Mouse (Mus musculus) midbrain, embryonic 12.5 days (tissue): Measurements from ENCODE around the gene Slc22a16. TPM values are rescaled to one million over a fixed set of nuclear protein-coding genes. Genes with fewer than 3 reads are reported as not detected.

Source experiments
- ATAC-seq: fragments of 200-750 bp; cut with Nextera tagmentation; 2 replicates; pipeline ENCODE4 v1.8.0; 2017; ENCODE audit warnings: low read depth, moderate TSS enrichment, moderate library complexity; ENCODE audit not compliant: low FRiP score
- H3K27ac ChIP-seq: fragments of 300-500 bp; sonication (generic); replicated peaks from 2 replicates; pipeline ENCODE4 v1.5.1; 2016; ENCODE audit warnings: mild to moderate bottlenecking
- H3K27me3 ChIP-seq: fragments of 300-500 bp; sonication (generic); 2 replicates; pipeline ENCODE4 v1.6.1; 2016; ENCODE audit warnings: mild to moderate bottlenecking
- H3K36me3 ChIP-seq: fragments of 300-500 bp; sonication (generic); 2 replicates; pipeline ENCODE4 v1.6.1; 2016
- H3K4me1 ChIP-seq: fragments of 300-500 bp; sonication (generic); 2 replicates; pipeline ENCODE4 v1.6.1; 2016
- H3K4me2 ChIP-seq: fragments of 300-500 bp; sonication (generic); replicated peaks from 2 replicates; pipeline ENCODE4 v1.6.1; 2016; ENCODE audit warnings: mild to moderate bottlenecking, moderate library complexity
- H3K4me3 ChIP-seq: fragments of 300-500 bp; sonication (generic); 2 replicates; pipeline ENCODE4 v1.5.1; 2016; ENCODE audit warnings: mild to moderate bottlenecking
- H3K9ac ChIP-seq: fragments of 300-500 bp; sonication (generic); replicated peaks from 2 replicates; pipeline ENCODE4 v1.6.1; 2016; ENCODE audit warnings: mild to moderate bottlenecking, moderate library complexity
- H3K9me3 ChIP-seq: fragments of 300-500 bp; sonication (generic); 2 replicates; pipeline ENCODE4 v1.6.1; 2016; ENCODE audit warnings: mild to moderate bottlenecking
- WGBS: fragments of 180-500 bp; shearing (Covaris S2); methylation state at CpG from one replicate; pipeline ENCODE4 v1.1.7; 2016; 5-methylcytosine and 5-hydroxymethylcytosine counted together
- polyA plus RNA-seq: library from polyadenylated mRNA; unstranded; fragments of >200 nt; fragmentation: Nextera tagmentation; extraction: Ambion mirVana; gene quantifications from 2 replicates; pipeline ENCODE4 v1.2.1, GENCODE M21; 2016

The Slc22a16 gene
- polyA plus RNA-seq = not detected in 2 replicates

DNA sequence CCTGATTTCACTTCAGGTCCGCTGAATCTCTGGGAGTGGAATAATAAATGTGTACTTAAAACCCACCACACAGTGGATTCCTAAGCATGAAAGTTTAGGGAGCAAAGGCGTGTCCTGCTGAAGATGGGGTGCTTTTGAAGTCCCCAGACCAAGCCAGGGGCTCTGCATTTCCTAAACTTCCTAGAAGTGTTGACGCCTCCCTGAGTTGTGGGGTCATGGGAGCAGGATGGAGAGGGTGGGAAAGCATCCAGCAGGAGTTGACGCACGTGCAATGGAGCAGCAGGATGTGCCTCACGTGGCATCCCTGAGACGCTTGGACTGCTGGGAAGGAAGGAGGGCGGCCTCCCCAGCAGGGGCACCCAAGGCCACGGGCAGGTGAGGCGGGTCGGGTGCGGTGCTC, at the start of gene Slc22a16:
TSS of gene Slc22a16 (plus strand) at position 301 of the 400 bp plus-strand sequence.
- Histone ChIP-seq H3K9ac (no peak within 1 kb of the TSS), H3K36me3 (no peaks in the 10 kb centered on the region), H3K27me3 (no peaks in the 10 kb centered on the region), H3K4me3 (no peak within 1 kb of the TSS), H3K4me2 (no peak within 1 kb of the TSS), H3K9me3 (no peaks in the 10 kb centered on the region), H3K27ac (no peak within 1 kb of the TSS), H3K4me1 (no peaks in the 10 kb centered on the region)
- ATAC-seq = no peak
- WGBS = 94% methylated on average over 12 of the region's 12 CpGs

DNA sequence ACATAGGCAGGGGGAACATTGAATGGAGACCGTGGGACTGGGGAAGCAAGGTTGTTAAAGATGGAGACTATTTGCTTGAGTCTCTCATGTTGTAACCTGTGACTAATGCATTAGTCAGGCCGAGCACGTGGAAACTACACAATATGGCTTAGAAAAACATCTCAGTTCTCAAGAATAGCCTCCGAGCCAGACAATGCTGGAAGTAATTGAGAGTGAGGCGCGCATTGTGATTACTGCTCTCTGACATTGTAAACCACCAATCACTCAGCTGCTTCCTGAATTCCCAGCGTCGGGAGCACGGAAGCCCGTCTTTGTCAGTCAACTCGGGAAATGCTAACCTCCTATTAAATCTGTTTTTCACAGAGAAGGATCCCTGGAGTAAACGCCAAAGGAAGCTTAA, 48.6 kb upstream of the Slc22a16 start:
- Histone ChIP-seq H3K4me1 (peaks cover 16% of the 10 kb centered on the region), H3K4me3 (no peak overlapping the region), H3K36me3 (no peaks in the 10 kb centered on the region), H3K27ac (peak overlapping the region; percentile 42), H3K9me3 (no peaks in the 10 kb centered on the region), H3K4me2 (peak overlapping the region; percentile 29), H3K27me3 (no peaks in the 10 kb centered on the region), H3K9ac (0 out of 2 replicates have a peak overlapping the region, but pooled peaks have one; percentile 28)
- ATAC-seq = peak; percentile 72
- WGBS = 7% methylated on average over 12 of the region's 12 CpGs

DNA sequence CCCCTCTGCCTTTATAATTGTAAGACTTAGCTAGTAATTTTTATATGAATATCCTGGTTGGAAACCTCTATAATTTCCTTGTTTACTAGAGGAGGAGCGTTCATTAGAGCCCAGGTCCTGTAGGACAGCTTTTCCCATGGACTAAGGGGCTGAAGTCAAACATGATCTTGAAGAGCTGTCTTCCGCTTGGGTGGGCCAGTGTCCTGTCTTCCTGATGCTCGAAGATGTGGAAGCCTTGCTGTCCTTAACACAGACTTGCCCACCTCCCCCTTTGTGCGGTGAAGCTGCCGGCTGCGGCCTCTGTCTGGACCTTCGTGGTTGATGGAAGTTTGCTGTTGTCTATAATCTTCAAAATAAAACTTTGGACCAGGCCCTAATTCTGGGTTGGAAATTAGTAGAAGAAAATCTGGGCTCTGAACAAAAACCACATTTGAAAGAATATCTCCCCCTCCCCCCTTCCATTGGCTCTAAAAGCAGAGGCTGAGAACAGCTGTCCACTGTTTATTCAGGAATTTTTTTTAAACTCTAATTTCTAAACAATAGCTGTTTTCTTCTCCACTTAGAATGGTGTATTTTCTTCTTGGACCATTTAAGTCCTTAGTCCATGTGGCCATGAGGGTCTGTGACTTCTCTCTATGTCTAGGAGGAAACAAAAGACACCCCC, 46.7 kb upstream of the Slc22a16 start:
- ATAC-seq = no peak
- no peak overlapping the region for H3K27ac ChIP-seq
- H3K27me3 ChIP-seq = no peaks in the 10 kb centered on the region; the same call in 1 of the 2 replicates
- H3K4me2 ChIP-seq = no peak overlapping the region
- no peak overlapping the region for H3K4me3 ChIP-seq
- H3K9ac ChIP-seq = no peak overlapping the region
- H3K9me3 ChIP-seq = no peaks in the 10 kb centered on the region
- WGBS = 72% methylated on average over 7 of the region's 7 CpGs
- H3K36me3 ChIP-seq = no peaks in the 10 kb centered on the region
- peaks cover 15% of the 10 kb centered on the region for H3K4me1 ChIP-seq

DNA sequence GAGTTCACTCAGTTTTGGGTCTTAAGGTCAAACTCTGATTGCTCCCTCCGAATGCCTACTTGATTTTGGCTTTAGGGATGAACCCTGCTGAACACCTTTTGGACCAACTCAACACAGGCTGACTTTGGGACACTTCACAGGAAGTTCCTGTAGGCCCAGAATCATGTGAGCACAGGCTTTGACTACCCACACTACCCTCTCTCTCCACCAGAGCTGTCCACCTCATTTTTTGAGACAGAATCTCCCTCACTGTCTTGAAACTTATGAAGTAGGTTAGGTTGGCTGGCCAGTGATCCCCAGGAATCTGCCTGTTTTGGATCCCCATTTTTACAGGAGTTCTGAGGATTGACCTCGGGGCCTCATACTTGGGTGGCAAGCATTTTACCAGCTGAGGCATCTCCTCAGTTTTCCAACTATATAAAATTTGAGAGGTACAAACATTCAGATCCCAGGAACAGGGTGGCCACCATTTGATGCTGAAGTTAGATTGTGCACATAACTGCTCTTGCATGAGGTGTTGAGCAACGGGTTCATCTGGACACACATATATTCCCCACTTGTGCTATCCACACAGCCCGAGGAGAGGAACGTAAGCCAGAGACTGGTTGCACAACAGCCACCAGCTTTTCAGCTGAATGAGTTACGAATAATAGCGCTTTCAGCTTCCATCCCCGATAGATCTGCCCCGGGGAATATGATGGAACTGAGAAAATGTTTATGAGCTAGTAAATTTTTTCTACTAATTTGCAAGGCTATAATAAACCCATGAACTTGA, 45.9 kb upstream of the Slc22a16 start:
- H3K4me1 ChIP-seq = peaks cover 15% of the 10 kb centered on the region
- H3K27ac ChIP-seq = no peak overlapping the region
- H3K27me3 ChIP-seq = no peaks in the 10 kb centered on the region; the same call in 1 of the 2 replicates
- H3K4me3 ChIP-seq = no peak overlapping the region
- H3K36me3 ChIP-seq = no peaks in the 10 kb centered on the region
- H3K9me3 ChIP-seq = no peaks in the 10 kb centered on the region
- no peak for ATAC-seq
- H3K9ac ChIP-seq = no peak overlapping the region
- no peak overlapping the region for H3K4me2 ChIP-seq
- 82% methylated on average over 9 of the region's 9 CpGs for WGBS

DNA sequence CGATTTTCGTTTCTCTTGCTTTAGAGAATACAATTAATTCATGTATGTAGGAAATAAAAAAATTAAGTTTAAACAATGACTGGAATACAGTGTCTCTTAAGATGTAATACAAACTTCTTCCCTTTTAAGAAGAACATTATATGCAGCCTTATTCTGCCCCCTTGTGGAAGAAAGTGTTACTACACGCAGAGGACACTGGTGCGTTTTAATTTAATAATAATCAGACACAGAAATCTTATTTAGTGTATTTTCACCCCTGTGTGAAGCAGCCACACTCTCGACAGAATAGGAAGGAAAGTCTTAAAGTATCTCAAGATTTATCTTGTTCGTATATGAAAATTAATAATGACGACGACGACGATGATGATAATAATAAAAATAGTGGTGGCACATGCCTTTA, 45.1 kb upstream of the Slc22a16 start:
- Histone ChIP-seq H3K4me3 (no peak overlapping the region), H3K36me3 (no peaks in the 10 kb centered on the region), H3K9ac (no peak overlapping the region), H3K27ac (no peak overlapping the region), H3K27me3 (no peaks in the 10 kb centered on the region; the same call in 1 of the 2 replicates), H3K4me1 (peaks cover 15% of the 10 kb centered on the region), H3K9me3 (no peaks in the 10 kb centered on the region), H3K4me2 (no peak overlapping the region)
- ATAC-seq = no peak
- 28% methylated on average over 10 of the region's 10 CpGs for WGBS

DNA sequence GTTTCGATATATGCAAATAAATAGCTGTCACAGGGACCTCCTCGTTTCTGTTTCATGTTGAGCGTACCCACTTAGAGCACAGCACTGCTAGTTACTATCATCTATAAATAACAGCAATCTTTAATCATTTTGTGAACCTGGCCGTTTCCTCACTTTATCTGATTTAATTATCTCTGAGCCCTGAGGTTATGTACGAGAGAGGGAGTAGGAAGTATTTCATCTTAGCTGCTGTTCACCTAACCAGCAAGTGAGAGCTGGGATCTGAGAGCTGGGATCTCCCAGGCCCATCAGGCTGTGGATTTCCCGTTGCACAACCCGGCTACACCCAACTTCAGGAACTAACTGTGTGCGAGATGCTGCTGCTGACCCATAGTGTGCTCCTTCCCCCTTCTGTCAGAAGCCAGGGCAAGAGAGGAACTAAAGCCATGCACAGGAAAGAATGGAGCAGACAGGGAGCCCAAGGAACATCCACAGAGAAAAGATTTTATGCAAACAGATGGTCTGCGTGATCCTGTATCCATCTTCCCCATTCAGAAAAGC, 44.5 kb upstream of the Slc22a16 start:
- ATAC-seq = no peak
- H3K4me2 ChIP-seq = no peak overlapping the region
- no peaks in the 10 kb centered on the region for H3K36me3 ChIP-seq
- WGBS = 70% methylated on average over 9 of the region's 9 CpGs
- H3K4me3 ChIP-seq = no peak overlapping the region
- H3K27me3 ChIP-seq = no peaks in the 10 kb centered on the region; the same call in 1 of the 2 replicates
- no peak overlapping the region for H3K27ac ChIP-seq
- H3K9me3 ChIP-seq = no peaks in the 10 kb centered on the region
- peaks cover 15% of the 10 kb centered on the region for H3K4me1 ChIP-seq
- H3K9ac ChIP-seq = no peak overlapping the region

DNA sequence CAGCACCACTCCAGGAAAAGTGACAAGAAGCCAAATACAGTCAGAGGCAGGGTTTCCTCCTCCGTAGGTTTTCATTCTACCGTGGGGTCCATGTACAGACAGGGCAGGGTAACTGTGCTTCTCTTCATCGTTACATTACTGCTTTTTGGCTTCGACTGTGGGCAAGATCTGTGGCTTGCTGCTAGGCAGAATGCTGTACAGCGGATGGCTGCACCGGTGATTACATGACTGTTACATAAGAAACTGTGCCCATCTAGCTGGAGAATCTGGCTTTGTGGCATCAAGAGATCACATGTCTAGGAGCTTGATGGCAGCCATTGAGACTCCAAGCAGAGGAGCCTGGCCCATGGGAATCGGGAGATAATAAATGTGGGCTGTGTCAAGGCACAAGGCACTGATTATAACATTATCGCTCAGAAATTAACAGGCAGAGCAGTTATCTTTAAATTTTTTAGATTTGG, 43.8 kb upstream of the Slc22a16 start:
- Histone ChIP-seq H3K9ac (0 out of 2 replicates have a peak overlapping the region, but pooled peaks have one; percentile 16), H3K9me3 (no peaks in the 10 kb centered on the region), H3K27ac (no peak overlapping the region), H3K36me3 (no peaks in the 10 kb centered on the region), H3K27me3 (no peaks in the 10 kb centered on the region; the same call in 1 of the 2 replicates), H3K4me3 (no peak overlapping the region), H3K4me2 (no peak overlapping the region), H3K4me1 (peaks cover 11% of the 10 kb centered on the region)
- WGBS = 88% methylated on average over 8 of the region's 8 CpGs
- ATAC-seq = no peak

DNA sequence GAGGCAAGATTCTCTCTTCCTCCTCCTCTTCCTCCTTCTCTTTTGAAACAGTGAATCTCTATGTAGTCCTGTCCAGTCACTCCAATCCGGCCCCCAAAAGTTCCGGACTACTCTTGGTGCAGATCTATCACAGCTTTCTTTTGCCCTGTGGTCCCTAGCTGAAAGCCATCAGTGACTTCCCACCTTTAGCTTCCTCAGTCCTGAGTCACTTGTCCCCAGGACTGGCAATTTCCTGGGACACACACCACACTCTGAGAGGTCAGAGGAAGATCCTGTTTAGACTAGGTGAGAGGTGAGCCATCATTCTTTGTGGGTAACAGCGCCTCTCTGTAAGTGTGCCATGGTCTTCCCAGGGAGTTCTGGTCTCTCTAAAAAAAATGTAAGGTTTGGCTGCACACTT, 43.1 kb upstream of the Slc22a16 start:
- 85% methylated on average over 3 of the region's 3 CpGs for WGBS
- H3K4me1 ChIP-seq = peaks cover 4% of the 10 kb centered on the region
- H3K27ac ChIP-seq = no peak overlapping the region
- no peak overlapping the region for H3K4me3 ChIP-seq
- no peaks in the 10 kb centered on the region; the same call in 1 of the 2 replicates for H3K27me3 ChIP-seq
- ATAC-seq = no peak
- H3K4me2 ChIP-seq = no peak overlapping the region
- no peaks in the 10 kb centered on the region for H3K36me3 ChIP-seq
- no peak overlapping the region for H3K9ac ChIP-seq
- H3K9me3 ChIP-seq = no peaks in the 10 kb centered on the region

DNA sequence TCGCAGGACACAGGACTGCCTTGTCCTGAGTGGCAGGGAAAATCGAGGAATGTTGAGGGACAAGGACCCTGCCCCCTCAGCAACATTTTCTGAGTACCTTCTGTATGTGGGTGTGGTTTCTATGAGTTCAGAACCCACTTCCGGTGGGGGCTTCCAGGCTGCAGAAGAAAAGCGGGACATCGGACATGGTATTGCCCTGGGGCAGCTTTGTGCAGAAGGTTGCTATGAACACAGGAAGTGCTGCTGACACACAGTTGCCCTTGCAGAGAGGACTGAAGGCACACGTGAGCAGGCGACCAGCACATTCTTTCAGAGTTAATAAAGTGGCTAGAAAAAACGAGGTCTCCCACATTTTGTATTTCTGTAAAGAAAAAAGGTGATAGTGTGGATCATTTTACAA, 42.6 kb upstream of the Slc22a16 start:
- ATAC-seq = no peak
- peaks cover 2% of the 10 kb centered on the region; the same call in 1 of the 2 replicates for H3K4me1 ChIP-seq
- H3K27me3 ChIP-seq = no peaks in the 10 kb centered on the region; the same call in 1 of the 2 replicates
- no peak overlapping the region for H3K9ac ChIP-seq
- no peaks in the 10 kb centered on the region for H3K9me3 ChIP-seq
- no peak overlapping the region for H3K4me2 ChIP-seq
- no peak overlapping the region for H3K27ac ChIP-seq
- WGBS = 69% methylated on average over 8 of the region's 8 CpGs
- H3K4me3 ChIP-seq = no peak overlapping the region
- no peaks in the 10 kb centered on the region for H3K36me3 ChIP-seq

DNA sequence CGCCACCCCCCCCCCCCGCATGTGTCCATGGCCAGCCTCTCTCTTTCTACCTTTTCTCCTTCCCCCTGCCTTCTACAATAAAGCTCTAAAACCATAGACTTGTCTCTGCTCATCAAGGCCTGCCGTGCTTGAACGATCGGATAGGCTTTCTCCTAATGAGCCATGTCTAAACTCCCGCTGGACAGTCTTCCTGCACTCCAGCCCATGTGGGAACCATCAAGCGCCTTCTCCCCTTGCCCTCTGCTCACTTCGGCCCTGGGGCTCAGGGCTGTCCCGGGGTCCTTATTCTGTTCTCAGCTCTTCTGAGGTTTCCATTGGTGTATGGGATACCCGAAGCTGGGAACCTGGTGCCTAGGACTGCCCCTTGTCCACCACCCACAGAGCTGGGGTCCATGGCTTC, 41.5 kb upstream of the Slc22a16 start:
- Histone ChIP-seq H3K9ac (no peak overlapping the region), H3K4me1 (no peaks in the 10 kb centered on the region), H3K27me3 (no peaks in the 10 kb centered on the region; the same call in 1 of the 2 replicates), H3K27ac (no peak overlapping the region), H3K36me3 (no peaks in the 10 kb centered on the region), H3K4me3 (no peak overlapping the region), H3K9me3 (0 out of 2 replicates have a peak, but pooled peaks cover 3% of the 10 kb centered on the region), H3K4me2 (no peak overlapping the region)
- ATAC-seq = no peak
- 54% methylated on average over 8 of the region's 10 CpGs for WGBS

DNA sequence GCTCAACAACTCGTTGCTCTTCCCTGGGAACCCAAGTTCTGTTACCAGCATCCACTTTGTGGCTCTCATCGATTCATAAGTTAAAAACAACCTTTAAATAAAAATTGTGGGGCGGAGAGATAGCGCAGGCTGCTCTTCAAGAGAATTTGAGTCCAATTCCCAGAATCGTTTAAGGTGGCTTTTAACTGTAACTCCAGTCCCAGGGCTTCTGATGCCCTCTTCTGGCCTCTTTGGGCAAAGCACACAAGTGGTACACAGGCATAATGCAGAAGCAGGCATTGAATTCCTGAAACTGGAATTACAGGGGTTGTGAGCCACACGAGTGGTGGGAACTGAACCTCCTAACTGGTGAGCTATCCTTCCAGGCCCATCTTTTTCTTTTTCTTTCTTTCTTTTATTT, 40.5 kb upstream of the Slc22a16 start:
- no peak overlapping the region for H3K27ac ChIP-seq

DNA sequence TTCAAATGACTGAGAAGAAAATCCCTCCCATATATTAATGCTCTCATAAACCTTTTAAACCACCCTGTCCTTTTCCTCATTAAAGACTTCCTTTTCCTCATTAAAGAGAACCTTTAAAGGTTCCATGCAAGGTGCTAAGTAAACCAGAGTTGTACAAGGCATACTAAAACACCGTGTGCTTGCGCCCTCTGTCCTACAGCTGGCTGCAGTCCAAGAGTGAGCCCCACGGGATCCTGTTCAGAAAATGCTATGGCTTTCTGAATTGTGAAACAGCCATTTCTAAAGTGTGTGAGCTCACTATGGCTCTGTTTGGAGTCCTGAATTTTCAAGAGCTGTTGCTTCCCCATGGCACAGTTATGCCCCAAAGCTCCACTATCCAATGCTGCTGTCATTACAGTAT, 39.5 kb upstream of the Slc22a16 start:
- Histone ChIP-seq H3K4me3 (no peak overlapping the region), H3K4me2 (no peak overlapping the region), H3K4me1 (no peaks in the 10 kb centered on the region), H3K9ac (no peak overlapping the region), H3K27me3 (no peaks in the 10 kb centered on the region; the same call in 1 of the 2 replicates), H3K27ac (no peak overlapping the region), H3K36me3 (no peaks in the 10 kb centered on the region), H3K9me3 (0 out of 2 replicates have a peak, but pooled peaks cover 3% of the 10 kb centered on the region)
- 86% methylated on average over 3 of the region's 3 CpGs for WGBS
- no peak for ATAC-seq

More for the DNA sequence above, 40.5 kb upstream of the Slc22a16 start:
- Histone ChIP-seq H3K4me3 (no peak overlapping the region), H3K4me2 (no peak overlapping the region), H3K4me1 (no peaks in the 10 kb centered on the region), H3K27me3 (no peaks in the 10 kb centered on the region; the same call in 1 of the 2 replicates), H3K9ac (no peak overlapping the region), H3K9me3 (0 out of 2 replicates have a peak, but pooled peaks cover 3% of the 10 kb centered on the region), H3K36me3 (no peaks in the 10 kb centered on the region)
- ATAC-seq = no peak
- 64% methylated on average over 6 of the region's 6 CpGs for WGBS
